Mouse (Mus musculus): Measurements from ENCODE around the gene Cacna1f. TPM values are rescaled to one million over a fixed set of nuclear protein-coding genes. Genes with fewer than 3 reads are reported as not detected.

Cacna1f gene
- total RNA-seq (2017) = not detected in 2 replicates

GRCm38 (mm10) chrX:7606783-7607182 lies at the start of gene Cacna1f:
Cacna1f (plus strand) TSS chrX:7607083.
- no peak for ATAC-seq (replicated peaks in 1 of 2; ENCODE audit: insufficient read depth in 1 of 2, low FRiP score in 2 of 2, low TSS enrichment in 1 of 2, low read depth in 1 of 2, poor library complexity in 2 of 2, severe bottlenecking in 2 of 2)

- 0 out of 4 replicates have a peak, but pooled peaks of 1 of the 2 experiments have one; percentile 39 for ATAC-seq (replicated peaks in 1 of 2; ENCODE audit: insufficient read depth in 1 of 2, low FRiP score in 2 of 2, low TSS enrichment in 1 of 2, low read depth in 1 of 2, poor library complexity in 2 of 2, severe bottlenecking in 2 of 2)
Measured at GRCm38 (mm10) chrX:7563076-7563475, 43.8 kb upstream of the Cacna1f start.

GRCm38 (mm10) chrX:7566352-7566751 lies 40.5 kb upstream of the Cacna1f start:
- peak in 1 of 2 experiments; percentile 36; a peak in 1 of 4 replicates for ATAC-seq (replicated peaks in 1 of 2; ENCODE audit: insufficient read depth in 1 of 2, low FRiP score in 2 of 2, low TSS enrichment in 1 of 2, low read depth in 1 of 2, poor library complexity in 2 of 2, severe bottlenecking in 2 of 2)

GRCm38 (mm10) chrX:7567491-7567890 lies 39.4 kb upstream of the Cacna1f start:
- no peak for ATAC-seq (replicated peaks in 1 of 2; ENCODE audit: insufficient read depth in 1 of 2, low FRiP score in 2 of 2, low TSS enrichment in 1 of 2, low read depth in 1 of 2, poor library complexity in 2 of 2, severe bottlenecking in 2 of 2)

- no peak for ATAC-seq (replicated peaks in 1 of 2; ENCODE audit: insufficient read depth in 1 of 2, low FRiP score in 2 of 2, low TSS enrichment in 1 of 2, low read depth in 1 of 2, poor library complexity in 2 of 2, severe bottlenecking in 2 of 2)
Measured at GRCm38 (mm10) chrX:7570481-7571175, 36.3 kb upstream of the Cacna1f start.

- no peak for ATAC-seq (replicated peaks in 1 of 2; ENCODE audit: insufficient read depth in 1 of 2, low FRiP score in 2 of 2, low TSS enrichment in 1 of 2, low read depth in 1 of 2, poor library complexity in 2 of 2, severe bottlenecking in 2 of 2)
Measured at GRCm38 (mm10) chrX:7571565-7572136, 35.2 kb upstream of the Cacna1f start.

GRCm38 (mm10) chrX:7572466-7572865 lies 34.4 kb upstream of the Cacna1f start:
- ATAC-seq (replicated peaks in 1 of 2; ENCODE audit: insufficient read depth in 1 of 2, low FRiP score in 2 of 2, low TSS enrichment in 1 of 2, low read depth in 1 of 2, poor library complexity in 2 of 2, severe bottlenecking in 2 of 2) = no peak

GRCm38 (mm10) chrX:7573176-7574086 lies 33.5 kb upstream of the Cacna1f start, which contains the start of gene Foxp3:
Foxp3 (plus strand) TSS chrX:7573644.
- no peak for ATAC-seq (replicated peaks in 1 of 2; ENCODE audit: insufficient read depth in 1 of 2, low FRiP score in 2 of 2, low TSS enrichment in 1 of 2, low read depth in 1 of 2, poor library complexity in 2 of 2, severe bottlenecking in 2 of 2)

GRCm38 (mm10) chrX:7574087-7574884 lies 32.6 kb upstream of the Cacna1f start, which contains the start of gene Ppp1r3f:
Ppp1r3f (minus strand) TSS chrX:7574283.
- ATAC-seq (replicated peaks in 1 of 2; ENCODE audit: insufficient read depth in 1 of 2, low FRiP score in 2 of 2, low TSS enrichment in 1 of 2, low read depth in 1 of 2, poor library complexity in 2 of 2, severe bottlenecking in 2 of 2) = peak; percentile 97 to 99

GRCm38 (mm10) chrX:7574885-7575231 lies 32.0 kb upstream of the Cacna1f start:
- ATAC-seq (replicated peaks in 1 of 2; ENCODE audit: insufficient read depth in 1 of 2, low FRiP score in 2 of 2, low TSS enrichment in 1 of 2, low read depth in 1 of 2, poor library complexity in 2 of 2, severe bottlenecking in 2 of 2) = no peak

- ATAC-seq (replicated peaks in 1 of 2; ENCODE audit: insufficient read depth in 1 of 2, low FRiP score in 2 of 2, low TSS enrichment in 1 of 2, low read depth in 1 of 2, poor library complexity in 2 of 2, severe bottlenecking in 2 of 2) = no peak
Measured at GRCm38 (mm10) chrX:7581151-7581550, 25.7 kb upstream of the Cacna1f start.

GRCm38 (mm10) chrX:7583881-7584280 lies 23.0 kb upstream of the Cacna1f start:
- no peak for ATAC-seq (replicated peaks in 1 of 2; ENCODE audit: insufficient read depth in 1 of 2, low FRiP score in 2 of 2, low TSS enrichment in 1 of 2, low read depth in 1 of 2, poor library complexity in 2 of 2, severe bottlenecking in 2 of 2)

GRCm38 (mm10) chrX:7586356-7586755 lies 20.5 kb upstream of the Cacna1f start:
- no peak for ATAC-seq (replicated peaks in 1 of 2; ENCODE audit: insufficient read depth in 1 of 2, low FRiP score in 2 of 2, low TSS enrichment in 1 of 2, low read depth in 1 of 2, poor library complexity in 2 of 2, severe bottlenecking in 2 of 2)

GRCm38 (mm10) chrX:7595371-7595770 lies 11.5 kb upstream of the Cacna1f start:
- ATAC-seq (replicated peaks in 1 of 2; ENCODE audit: insufficient read depth in 1 of 2, low FRiP score in 2 of 2, low TSS enrichment in 1 of 2, low read depth in 1 of 2, poor library complexity in 2 of 2, severe bottlenecking in 2 of 2) = no peak

- ATAC-seq (replicated peaks in 1 of 2; ENCODE audit: insufficient read depth in 1 of 2, low FRiP score in 2 of 2, low TSS enrichment in 1 of 2, low read depth in 1 of 2, poor library complexity in 2 of 2, severe bottlenecking in 2 of 2) = peak; percentile 25 to 66; a peak in 1 of 4 replicates
Measured at GRCm38 (mm10) chrX:7604004-7604403, 2.9 kb upstream of the Cacna1f start.

- peak; percentile 96 to 97 for ATAC-seq (replicated peaks in 1 of 2; ENCODE audit: insufficient read depth in 1 of 2, low FRiP score in 2 of 2, low TSS enrichment in 1 of 2, low read depth in 1 of 2, poor library complexity in 2 of 2, severe bottlenecking in 2 of 2)
Measured at GRCm38 (mm10) chrX:7604879-7605574, 1.9 kb upstream of the Cacna1f start, which contains the start of gene Ccdc22. Ccdc22 (minus strand) TSS chrX:7605517.

GRCm38 (mm10) chrX:7605575-7605941 lies 1.3 kb upstream of the Cacna1f start:
- peak in 1 of 2 experiments; percentile 10; a peak in 1 of 4 replicates for ATAC-seq (replicated peaks in 1 of 2; ENCODE audit: insufficient read depth in 1 of 2, low FRiP score in 2 of 2, low TSS enrichment in 1 of 2, low read depth in 1 of 2, poor library complexity in 2 of 2, severe bottlenecking in 2 of 2)

All from hematopoietic stem cell, adult 5-6 weeks (primary cell).